Mouse (Mus musculus) kidney, embryonic 16.5 days (tissue): Measurements from ENCODE around the gene Ism2. TPM values are rescaled to one million over a fixed set of nuclear protein-coding genes. Genes with fewer than 3 reads are reported as not detected.
"Not testable (repeated sequence)": the region's sequence is repeated elsewhere in the genome, so short reads cannot be mapped to it uniquely, and the experiment has no call there.

Experiments used
- ATAC-seq: fragments of 200-750 bp; cut with Nextera tagmentation; 2 replicates; pipeline ENCODE4 v1.8.0; 2017; ENCODE audit warnings: moderate TSS enrichment; ENCODE audit not compliant: low FRiP score, low TSS enrichment
- H3K27ac ChIP-seq: fragments of 300-500 bp; sonication (generic); 2 replicates; pipeline ENCODE4 v1.5.1; 2014; ENCODE audit warnings: low read length
- H3K27me3 ChIP-seq: fragments of 300-500 bp; sonication (generic); 2 replicates; pipeline ENCODE4 v1.6.1; 2014; ENCODE audit warnings: low read length, control low read depth, mixed read lengths; ENCODE audit not compliant: insufficient read depth
- H3K36me3 ChIP-seq: fragments of 300-500 bp; sonication (generic); 2 replicates; pipeline ENCODE4 v1.6.1; 2014; ENCODE audit warnings: low read length, control low read depth, mixed read lengths; ENCODE audit not compliant: insufficient read depth
- H3K4me1 ChIP-seq: fragments of 300-500 bp; sonication (generic); 2 replicates; pipeline ENCODE4 v1.6.1; 2014; ENCODE audit warnings: low read length, control low read depth, mixed read lengths; ENCODE audit not compliant: insufficient read depth
- H3K4me2 ChIP-seq: fragments of 300-500 bp; sonication (generic); replicated peaks from 2 replicates; pipeline ENCODE4 v1.6.1; 2014; ENCODE audit warnings: low read depth, low read length
- H3K4me3 ChIP-seq: fragments of 300-500 bp; sonication (generic); 2 replicates; pipeline ENCODE4 v1.5.1; 2014; ENCODE audit warnings: mild to moderate bottlenecking, low read length
- H3K9ac ChIP-seq: fragments of 300-500 bp; sonication (generic); replicated peaks from 2 replicates; pipeline ENCODE4 v1.6.1; 2014; ENCODE audit warnings: low read length
- H3K9me3 ChIP-seq: fragments of 300-500 bp; sonication (generic); 2 replicates; pipeline ENCODE4 v1.6.1; 2016; ENCODE audit warnings: low read length, control low read depth
- WGBS: fragments of 180-500 bp; shearing (Covaris S2); extraction: QIAGEN DNeasy Blood & Tissue Kit; methylation state at CpG from one replicate; pipeline ENCODE4 v1.1.7; 2014; 5-methylcytosine and 5-hydroxymethylcytosine counted together
- polyA plus RNA-seq: library from polyadenylated mRNA; unstranded; fragments of >200 nt; fragmentation: Nextera tagmentation; extraction: Ambion mirVana; gene quantifications from 2 replicates; pipeline ENCODE4 v1.2.1, GENCODE M21; 2015

Ism2 gene
- polyA plus RNA-seq, 1 experiment from 2014 or later: 1.0 TPM

DNA sequence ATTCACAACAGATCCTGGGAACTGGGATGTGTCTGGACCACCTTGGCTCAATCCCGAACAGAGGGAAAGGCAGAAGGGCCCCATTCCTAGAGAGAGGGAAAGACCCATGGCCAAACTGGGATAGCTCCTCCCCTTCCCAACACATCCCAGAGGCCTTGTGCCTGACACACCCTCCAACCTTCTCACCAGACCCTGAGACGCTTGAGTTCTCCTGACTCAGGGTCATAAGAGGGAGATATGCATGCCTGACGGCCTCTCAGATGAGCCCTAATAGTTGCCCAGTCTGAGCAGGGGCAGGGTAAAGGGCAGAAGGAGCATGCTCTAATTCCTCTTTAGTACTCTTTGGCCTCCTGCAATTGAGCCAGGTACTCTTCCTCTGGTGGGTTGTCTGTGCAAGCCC lies 20.2 kb downstream of the Ism2 start:
- H3K27ac ChIP-seq: no peak overlapping the region
- H3K36me3 ChIP-seq: peaks cover 20% of the 10 kb centered on the region
- WGBS: 24% methylated on average over 3 of the region's 3 CpGs
- ATAC-seq: peak; percentile 26; the same call in 1 of the 2 replicates
- H3K4me3 ChIP-seq: no peak overlapping the region
- no peaks in the 10 kb centered on the region for H3K9me3 ChIP-seq
- no peak overlapping the region for H3K4me2 ChIP-seq
- no peaks in the 10 kb centered on the region for H3K27me3 ChIP-seq
- H3K9ac ChIP-seq: no peak overlapping the region
- peaks cover 19% of the 10 kb centered on the region for H3K4me1 ChIP-seq

DNA sequence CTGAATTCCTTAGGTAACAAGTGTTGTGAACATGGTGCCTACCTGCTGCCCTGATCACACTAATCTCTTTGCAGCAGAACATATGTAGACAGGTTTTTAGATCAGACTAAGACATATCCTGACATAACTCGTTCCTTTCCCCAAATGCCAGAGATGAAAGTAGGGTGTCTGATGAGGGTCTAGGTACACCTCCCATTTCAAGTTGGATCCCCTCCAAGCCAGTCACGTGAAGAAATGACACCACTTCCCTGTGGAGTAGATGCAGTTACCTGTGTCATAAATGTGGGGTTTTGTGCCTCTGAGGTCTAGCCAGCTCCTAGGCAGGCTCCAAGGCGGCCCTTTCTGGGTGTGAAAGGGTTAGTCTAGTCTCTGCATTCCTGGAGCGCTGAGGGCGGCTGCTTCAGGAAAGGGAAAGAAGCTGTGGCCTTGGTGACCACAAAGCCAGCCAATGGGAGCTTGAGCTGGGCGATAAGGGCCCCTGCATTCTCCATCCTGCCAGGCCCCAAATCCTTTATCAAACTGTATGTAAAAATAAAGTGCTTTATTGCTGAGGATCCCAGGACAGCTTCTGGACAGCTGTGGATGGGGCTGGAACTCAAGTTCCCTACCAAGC lies 21.3 kb downstream of the Ism2 start:
- 15% methylated on average over 6 of the region's 6 CpGs for WGBS
- Histone ChIP-seq H3K4me2 (0 out of 2 replicates have a peak overlapping the region, but pooled peaks have one; percentile 5), H3K36me3 (peaks cover 28% of the 10 kb centered on the region), H3K9me3 (no peaks in the 10 kb centered on the region), H3K4me3 (no peak overlapping the region), H3K4me1 (peaks cover 19% of the 10 kb centered on the region), H3K9ac (no peak overlapping the region), H3K27me3 (no peaks in the 10 kb centered on the region), H3K27ac (no peak overlapping the region; the same call in 1 of the 2 replicates)
- peak; percentile 68; the same call in 1 of the 2 replicates for ATAC-seq

DNA sequence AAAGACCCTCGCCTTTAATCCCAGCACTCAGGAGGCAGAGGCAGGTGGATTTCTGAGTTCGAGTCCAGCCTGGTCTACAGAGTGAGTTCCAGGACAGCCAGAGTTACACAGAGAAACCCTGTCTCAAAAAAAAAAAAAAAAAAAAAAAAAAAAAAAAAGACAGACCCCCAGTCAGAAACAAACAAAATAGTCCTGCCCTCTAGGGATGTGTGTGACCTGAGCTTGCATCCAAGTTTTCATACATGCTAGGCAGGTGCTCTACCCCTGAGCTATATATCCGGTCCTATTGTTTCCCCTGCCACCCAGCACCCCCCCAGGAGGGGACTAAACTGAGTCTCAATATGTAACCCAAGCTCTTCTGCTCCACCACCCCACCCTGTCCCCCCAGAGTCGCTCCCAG lies 22.3 kb downstream of the Ism2 start:
- H3K9ac ChIP-seq, H3K9me3 ChIP-seq, H3K4me2 ChIP-seq, ATAC-seq, H3K27me3 ChIP-seq, H3K27ac ChIP-seq, H3K4me3 ChIP-seq: not testable (repeated sequence)
- 90% methylated on average over 4 of the region's 4 CpGs for WGBS
- peaks cover 38% of the 10 kb centered on the region for H3K36me3 ChIP-seq
- H3K4me1 ChIP-seq: peaks cover 19% of the 10 kb centered on the region

DNA sequence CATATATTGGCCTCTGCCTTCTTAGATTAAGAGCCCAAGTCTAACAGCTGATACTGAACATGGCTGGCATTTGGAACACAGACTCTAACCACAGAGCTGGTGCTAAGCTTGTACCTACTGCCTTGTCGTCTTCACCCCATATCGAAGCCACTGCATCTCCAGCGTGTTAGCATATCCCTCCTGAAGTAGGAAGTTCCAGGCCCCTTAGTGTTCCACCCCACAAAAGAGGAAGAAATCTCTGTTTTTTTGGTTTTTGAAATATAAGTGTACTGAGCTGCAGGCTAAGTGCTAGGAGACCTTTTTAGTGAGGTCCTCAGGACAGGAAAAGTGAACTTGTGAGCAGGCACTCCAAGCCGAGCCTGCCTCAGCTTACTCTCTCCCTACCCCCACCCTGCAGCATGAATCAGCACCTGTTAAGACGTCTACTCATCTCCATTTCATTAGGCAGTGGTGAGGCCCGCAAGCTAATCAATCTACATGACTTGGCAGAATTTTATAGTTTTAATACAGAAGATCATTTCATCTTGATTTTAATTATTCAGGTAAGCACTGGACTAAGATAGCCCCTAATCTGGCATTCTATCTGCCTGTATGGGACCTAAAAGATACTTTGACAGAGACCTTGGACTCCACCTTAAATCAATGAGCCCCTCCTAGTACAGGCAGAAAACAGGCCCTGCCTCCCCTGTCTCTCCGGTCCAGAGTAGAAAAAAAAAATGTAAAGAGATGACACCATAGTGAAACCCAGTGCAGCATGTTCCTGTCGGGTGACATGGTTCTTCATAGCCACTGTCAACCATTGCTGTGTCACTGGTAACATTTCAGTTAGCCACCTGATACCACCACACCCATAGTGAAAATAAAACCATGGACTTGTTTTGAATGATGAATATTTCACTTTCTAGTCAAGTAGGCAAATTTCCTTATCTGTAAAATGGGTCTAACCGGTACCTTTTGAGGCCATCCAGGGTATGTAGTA lies 24.4 kb downstream of the Ism2 start:
- WGBS: 92% methylated on average over 9 of the region's 9 CpGs
- Histone ChIP-seq H3K27me3 (no peaks in the 10 kb centered on the region), H3K9me3 (no peaks in the 10 kb centered on the region), H3K4me1 (peaks cover 19% of the 10 kb centered on the region), H3K27ac (no peak overlapping the region), H3K36me3 (peaks cover 58% of the 10 kb centered on the region), H3K9ac (no peak overlapping the region), H3K4me2 (no peak overlapping the region), H3K4me3 (no peak overlapping the region)
- ATAC-seq: no peak

DNA sequence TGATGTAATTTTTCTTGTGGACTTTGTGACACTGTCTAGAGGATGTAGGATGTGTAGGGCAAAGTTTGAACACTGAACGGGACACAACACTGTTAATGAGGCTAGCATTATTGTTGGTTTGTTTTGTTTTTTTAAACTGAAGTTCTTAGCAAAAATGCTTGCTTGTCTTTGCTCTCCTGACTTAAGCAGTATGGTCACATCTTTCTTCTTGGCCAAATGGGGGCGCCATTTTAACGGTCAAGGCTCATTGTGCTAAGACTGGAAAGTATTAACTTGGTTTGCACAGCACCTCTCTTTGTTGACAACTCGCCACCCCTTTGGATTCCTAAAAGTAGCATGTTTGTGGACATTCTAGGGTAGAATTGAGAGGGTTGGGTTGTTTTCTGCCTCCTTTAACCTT lies 31.8 kb downstream of the Ism2 start:
- Histone ChIP-seq H3K27ac (no peak overlapping the region), H3K4me3 (peak overlapping the region; percentile 88), H3K9me3 (no peaks in the 10 kb centered on the region), H3K9ac (peak overlapping the region; percentile 35), H3K4me2 (peak overlapping the region; percentile 73), H3K36me3 (peaks cover 48% of the 10 kb centered on the region), H3K4me1 (peaks cover 14% of the 10 kb centered on the region), H3K27me3 (no peaks in the 10 kb centered on the region)
- 26% methylated on average over 4 of the region's 4 CpGs for WGBS
- no peak for ATAC-seq

DNA sequence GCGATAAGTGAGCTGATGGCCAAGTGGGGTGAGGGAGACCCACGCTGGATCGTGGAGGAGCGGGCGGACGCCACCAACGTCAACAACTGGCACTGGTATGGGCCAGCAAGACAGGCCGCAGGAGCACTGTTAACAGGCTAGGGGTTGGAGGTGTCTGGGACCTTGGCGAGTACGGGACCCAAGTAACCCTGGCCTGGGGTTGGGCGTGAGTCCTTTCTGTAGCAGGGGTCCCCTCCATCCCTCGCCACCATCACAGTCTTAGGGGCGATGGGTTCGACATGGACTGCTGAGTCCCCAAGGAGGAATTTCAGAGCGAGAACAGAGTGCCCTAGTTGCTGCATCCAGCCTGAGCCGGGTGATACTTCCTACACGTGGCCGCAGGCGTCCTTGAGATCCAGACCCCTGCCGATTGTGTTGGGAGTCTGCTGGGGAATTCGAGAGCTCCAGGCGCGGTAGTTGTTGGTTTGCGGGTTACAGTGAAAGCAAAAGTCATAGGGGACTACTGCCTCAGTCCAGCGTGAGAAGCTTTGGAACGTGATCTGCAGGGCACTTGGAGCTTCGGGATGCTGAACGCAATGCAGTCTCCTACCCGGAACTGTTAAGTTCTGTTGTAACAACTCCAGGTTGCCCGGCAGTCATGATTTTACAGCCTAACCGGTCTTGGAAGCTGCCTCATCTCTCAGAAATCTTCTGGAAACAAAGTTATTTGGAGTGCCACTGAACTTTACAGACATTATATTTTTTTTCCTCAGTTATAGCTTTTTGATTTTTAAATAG lies 32.5 kb downstream of the Ism2 start:
- Histone ChIP-seq H3K27ac (peak overlapping the region; percentile 88), H3K9ac (peak overlapping the region; percentile 88), H3K4me2 (peak overlapping the region; percentile 73), H3K4me1 (peaks cover 14% of the 10 kb centered on the region), H3K4me3 (peak overlapping the region; percentile 88), H3K27me3 (no peaks in the 10 kb centered on the region), H3K36me3 (peaks cover 46% of the 10 kb centered on the region), H3K9me3 (no peaks in the 10 kb centered on the region)
- peak; percentile 75 for ATAC-seq
- WGBS: under 1% methylated on average over 31 of the region's 31 CpGs

DNA sequence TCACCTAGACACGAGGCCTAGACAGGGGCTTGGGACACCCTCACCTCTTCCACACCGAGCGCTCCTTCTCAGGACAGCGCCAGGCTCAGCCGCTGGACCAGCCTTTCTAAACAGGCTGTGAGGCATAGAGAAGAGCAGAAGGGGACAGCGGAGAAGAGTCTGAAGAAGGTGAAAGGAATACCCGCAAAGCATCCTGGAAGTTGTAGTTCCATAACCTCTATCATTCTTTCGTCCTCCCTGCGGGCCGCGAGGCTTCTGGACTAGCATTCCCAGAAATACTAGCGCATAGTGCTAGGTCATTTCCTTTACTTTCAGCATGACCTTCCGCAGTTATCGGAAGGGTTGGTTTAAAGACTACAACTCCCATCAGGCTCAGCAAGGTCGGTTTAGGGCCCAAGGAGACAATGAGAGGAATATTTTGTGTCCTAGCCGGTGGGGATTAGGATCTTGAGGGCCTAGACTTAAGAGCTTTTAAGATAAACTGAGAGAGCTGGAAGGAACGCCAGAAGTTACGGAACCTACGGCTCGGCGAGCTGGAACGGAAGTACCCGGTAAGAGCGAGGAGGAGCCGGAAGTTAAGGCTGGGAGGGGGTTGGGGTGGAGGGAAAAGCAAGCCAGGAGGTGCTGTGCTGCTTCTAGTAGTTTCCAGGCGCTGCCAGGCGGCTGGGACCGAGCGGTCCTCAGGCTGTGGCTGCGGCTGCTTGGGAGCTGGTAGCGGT lies 33.2 kb downstream of the Ism2 start, which contains the start of the genes Vipas39 and Ahsa1:
TSS of gene Vipas39 (minus strand) at position 149 of the 719 bp plus-strand sequence.
TSS of gene Ahsa1 (plus strand) at position 372 of the 719 bp plus-strand sequence.
- ATAC-seq: peak; percentile 97
- peak within 1 kb of the TSS; percentile 88 for H3K27ac ChIP-seq
- peak within 1 kb of the TSS; percentile 94 for H3K9ac ChIP-seq
- H3K4me2 ChIP-seq: peak within 1 kb of the TSS; percentile 87
- H3K9me3 ChIP-seq: no peaks in the 10 kb centered on the region
- WGBS: under 1% methylated on average over 31 of the region's 31 CpGs
- H3K36me3 ChIP-seq: peaks cover 46% of the 10 kb centered on the region
- H3K4me3 ChIP-seq: peak within 1 kb of the TSS; percentile 88
- peaks cover 14% of the 10 kb centered on the region for H3K4me1 ChIP-seq
- no peaks in the 10 kb centered on the region for H3K27me3 ChIP-seq

DNA sequence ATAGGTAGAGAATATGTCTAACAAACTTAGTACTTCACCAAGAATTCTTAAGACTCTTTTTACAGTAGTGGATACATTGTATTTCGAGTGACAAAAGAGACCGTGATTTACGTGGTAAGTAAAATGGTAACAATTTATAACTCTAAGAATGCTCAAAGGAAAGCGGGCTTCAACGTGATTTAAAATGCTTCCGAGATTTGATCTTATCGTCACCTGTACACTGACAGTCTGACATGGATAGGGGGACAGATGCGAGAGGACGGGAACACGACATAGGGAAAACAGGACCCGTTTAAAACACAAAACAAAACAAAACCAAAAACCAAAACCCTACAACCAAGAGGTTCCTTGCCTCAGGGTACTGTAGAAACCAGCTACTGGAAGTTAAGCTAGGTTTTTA lies 34.1 kb downstream of the Ism2 start:
- Histone ChIP-seq H3K4me1 (peaks cover 14% of the 10 kb centered on the region), H3K9ac (peak overlapping the region; percentile 94), H3K4me3 (peak overlapping the region; percentile 88), H3K4me2 (peak overlapping the region; percentile 87), H3K9me3 (no peaks in the 10 kb centered on the region), H3K36me3 (peaks cover 45% of the 10 kb centered on the region), H3K27ac (peak overlapping the region; percentile 84), H3K27me3 (no peaks in the 10 kb centered on the region)
- ATAC-seq: no peak
- WGBS: 12% methylated on average over 11 of the region's 11 CpGs

DNA sequence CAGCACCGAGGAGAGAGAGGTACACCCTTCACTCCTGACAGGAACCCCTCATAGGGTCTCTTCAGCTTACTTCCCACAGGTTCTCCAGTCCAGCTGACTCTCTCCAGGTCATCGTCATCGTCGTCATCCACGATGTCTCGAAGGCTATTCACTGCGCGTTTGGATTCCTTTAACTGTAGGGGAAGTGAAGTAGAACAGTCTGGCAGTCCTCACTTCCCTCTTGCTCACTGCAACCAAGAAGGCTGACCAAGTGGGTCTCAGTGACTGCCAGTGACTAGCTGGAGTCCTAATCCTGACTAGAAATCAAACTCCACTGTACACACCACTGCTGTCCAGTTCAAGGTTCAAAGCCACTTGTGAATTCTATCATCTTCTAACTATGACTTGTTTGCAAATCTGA lies 38.9 kb downstream of the Ism2 start:
- peaks cover 4% of the 10 kb centered on the region; the same call in 1 of the 2 replicates for H3K4me1 ChIP-seq
- no peak for ATAC-seq
- WGBS: 96% methylated on average over 8 of the region's 8 CpGs
- no peak overlapping the region for H3K27ac ChIP-seq
- H3K9me3 ChIP-seq: no peaks in the 10 kb centered on the region
- H3K36me3 ChIP-seq: peaks cover 57% of the 10 kb centered on the region
- H3K4me2 ChIP-seq: no peak overlapping the region
- no peak overlapping the region for H3K9ac ChIP-seq
- no peaks in the 10 kb centered on the region for H3K27me3 ChIP-seq
- H3K4me3 ChIP-seq: no peak overlapping the region
